11 mouse cellular contexts compared by ENCODE assay signal in the genomic region with DNA sequence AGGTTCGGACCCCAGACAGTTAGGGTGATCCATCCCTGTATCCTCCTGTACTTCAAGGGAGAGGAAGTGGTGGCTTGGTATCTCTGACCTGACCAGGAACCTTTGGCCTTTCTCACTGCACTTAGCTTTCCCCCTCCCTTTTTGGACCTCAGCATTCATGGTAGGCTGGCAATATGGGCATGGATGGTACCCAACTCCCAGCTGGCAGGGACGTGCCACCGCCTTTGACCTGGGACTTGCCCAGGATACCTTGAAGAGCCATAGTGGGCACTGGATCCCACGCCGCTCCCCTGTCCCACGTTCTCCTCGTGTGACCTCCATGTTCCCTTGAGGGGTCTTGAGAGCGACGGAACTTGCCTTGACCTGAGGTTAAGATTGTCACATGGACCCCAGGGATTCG. TPM values are rescaled to one million over a fixed set of nuclear protein-coding genes. Genes with fewer than 3 reads are reported as not detected.
DNase-seq lines count a peak whose midpoint lies in the region; ATAC-seq lines count a peak whose summit lies in the region.
"Had no signal": no experiment of that assay in that cellular context is flagged by ENCODE, and none has a peak within 500 bp of the region (broad histone marks: within the 10 kb centered on the region; RNA-seq: fewer than 3 reads in every experiment).

No protein-coding gene starts in this region.

- peaks cover 9% of the 10 kb centered on the region for H3K9me3 ChIP-seq in megakaryocyte, embryonic 14.5 days
- no peaks in the 10 kb centered on the region for H3K9me3 ChIP-seq in liver, embryonic 12.5 days (replicated peaks)
- H3K9me3 ChIP-seq in neural tube, embryonic 14.5 days (ENCODE audit: control insufficient read depth, low read length) = no peaks in the 10 kb centered on the region

- H3K4me1 ChIP-seq in megakaryocyte, embryonic 14.5 days = peaks cover 32% of the 10 kb centered on the region
- H3K4me1 ChIP-seq in liver, embryonic 12.5 days = 0 out of 2 replicates have a peak, but pooled peaks cover 12% of the 10 kb centered on the region
- H3K4me1 ChIP-seq in neural tube, embryonic 14.5 days (ENCODE audit: control insufficient read depth, insufficient read depth, low read length) = 0 out of 2 replicates have a peak, but pooled peaks cover 2% of the 10 kb centered on the region

- DNase-seq in CD4-positive, CD25-positive, alpha-beta regulatory T cell, adult 2 months (ENCODE audit: low read depth, low spot score) = peak; percentile 1
- DNase-seq in urinary bladder, postnatal 14 days (ENCODE audit: low spot score) = no peak
- DNase-seq: cerebellum, adult 9-10 months; lung, postnatal 14 days had no signal

- WGBS in liver, embryonic 12.5 days (ENCODE audit: insufficient replicate concordance) = 3% methylated on average over 10 of the region's 10 CpGs
- WGBS in neural tube, embryonic 14.5 days = 2% methylated on average over 10 of the region's 10 CpGs

- H3K27ac ChIP-seq in liver, embryonic 12.5 days = no peak overlapping the region
- H3K27ac ChIP-seq in neural tube, embryonic 14.5 days (ENCODE audit: low read depth, low read length) = no peak overlapping the region
- H3K27ac ChIP-seq: kidney, postnatal 0 days had no signal

- no peak for ATAC-seq in CD4-positive, CD25-positive, alpha-beta regulatory T cell, adult 4 months
- ATAC-seq in megakaryocyte, adult 5-6 weeks (ENCODE audit: poor library complexity, severe bottlenecking) = no peak
- no peak for ATAC-seq in liver, embryonic 12.5 days
- ATAC-seq in neural tube, embryonic 14.5 days (ENCODE audit: low read depth) = no peak
- no peak for ATAC-seq in inflammation-experienced regulatory T-cells, adult 6 months

- H3K4me3 ChIP-seq in megakaryocyte, embryonic 14.5 days (replicated peaks) = peak overlapping the region; percentile 68
- H3K4me3 ChIP-seq in liver, embryonic 12.5 days = peak overlapping the region; percentile 25; the same call in 1 of the 2 replicates
- H3K4me3 ChIP-seq in neural tube, embryonic 14.5 days (ENCODE audit: low read depth, low read length) = no peak overlapping the region

- H3K4me2 ChIP-seq in liver, embryonic 12.5 days = peak overlapping the region; percentile 44
- H3K4me2 ChIP-seq in neural tube, embryonic 14.5 days (ENCODE audit: low read depth, low read length) = peak overlapping the region; percentile 14; the same call in 1 of the 2 replicates

- H3K9ac ChIP-seq in liver, embryonic 12.5 days = no peak overlapping the region
- H3K9ac ChIP-seq in neural tube, embryonic 14.5 days (replicated peaks; ENCODE audit: low read depth, low read length) = no peak overlapping the region

- peaks cover 71% of the 10 kb centered on the region for H3K27me3 ChIP-seq in megakaryocyte, embryonic 14.5 days (replicated peaks)
- peaks cover 68% of the 10 kb centered on the region for H3K27me3 ChIP-seq in liver, embryonic 12.5 days (replicated peaks)
- peaks cover 45% of the 10 kb centered on the region for H3K27me3 ChIP-seq in neural tube, embryonic 14.5 days (ENCODE audit: control insufficient read depth, insufficient read depth, low read length)

- H3K36me3 ChIP-seq in megakaryocyte, embryonic 14.5 days (replicated peaks; ENCODE audit: low read length) = no peaks in the 10 kb centered on the region
- no peaks in the 10 kb centered on the region for H3K36me3 ChIP-seq in liver, embryonic 12.5 days
- no peaks in the 10 kb centered on the region for H3K36me3 ChIP-seq in neural tube, embryonic 14.5 days (ENCODE audit: control insufficient read depth, insufficient read depth, low read length)

RNA-seq across cellular contexts. Expression of a gene that starts 10.9 kb away (rescaled TPM):
- polyA plus RNA-seq in CD4-positive, CD25-positive, alpha-beta regulatory T cell, adult 4 months (2017; shearing (Covaris generic)) = 10 to 100 TPM; 38.8 to 47.0 TPM
- polyA plus RNA-seq in megakaryocyte, embryonic 14.5 days (2012; ENCODE audit: insufficient read depth, low replicate concordance) = 2.0 and 15.3 TPM in 2 replicates
- total RNA-seq in megakaryocyte, adult 5-6 weeks (2015) = 22.0 and 22.8 TPM in 2 replicates
- total RNA-seq in megakaryocyte, adult 5-6 weeks (2017) = 28.6 and 32.6 TPM in 2 replicates
- 15.1 and 16.3 TPM in 2 replicates for polyA plus RNA-seq in liver, embryonic 12.5 days (2016; fragmentation: Nextera tagmentation; extraction: Ambion mirVana)
- 36.1 and 39.5 TPM in 2 replicates for polyA plus RNA-seq in neural tube, embryonic 14.5 days (2014; fragmentation: Nextera tagmentation; extraction: Ambion mirVana)
- polyA plus RNA-seq in inflammation-experienced regulatory T-cells, adult 6 months (2017; shearing (Covaris generic)) = 10 to 100 TPM; 43.1 to 52.8 (median 44.0) TPM

RNA-seq across cellular contexts. Expression of a gene that starts 11.3 kb away (rescaled TPM):
- not detected for polyA plus RNA-seq in CD4-positive, CD25-positive, alpha-beta regulatory T cell, adult 4 months (2017; shearing (Covaris generic))
- polyA plus RNA-seq in megakaryocyte, embryonic 14.5 days (2012; ENCODE audit: insufficient read depth, low replicate concordance) = 0.20 and 2.2 TPM in 2 replicates
- not detected in 2 replicates for total RNA-seq in megakaryocyte, adult 5-6 weeks (2015)
- not detected in 2 replicates for total RNA-seq in megakaryocyte, adult 5-6 weeks (2017)
- polyA plus RNA-seq in liver, embryonic 12.5 days (2016; fragmentation: Nextera tagmentation; extraction: Ambion mirVana) = 0.17 and 0.24 TPM in 2 replicates
- 10.4 and 10.6 TPM in 2 replicates for polyA plus RNA-seq in neural tube, embryonic 14.5 days (2014; fragmentation: Nextera tagmentation; extraction: Ambion mirVana)
- polyA plus RNA-seq in inflammation-experienced regulatory T-cells, adult 6 months (2017; shearing (Covaris generic)) = not detected
